Mouse (Mus musculus): ENCODE data around the gene Rpl36.

Rpl36 gene

GRCm38 (mm10) chr17:56613236-56613844 is at the start of gene Rpl36:
Gene Rpl36 (plus strand): TSS chr17:56613416.
- DNase-seq: peak; percentile 97

- DNase-seq: no peak
Observed at GRCm38 (mm10) chr17:56566293-56566692, 46.9 kb upstream of the Rpl36 start.

GRCm38 (mm10) chr17:56566918-56567317 is 46.3 kb upstream of the Rpl36 start:
- DNase-seq: no peak

GRCm38 (mm10) chr17:56567370-56567769 is 45.8 kb upstream of the Rpl36 start:
- DNase-seq: no peak

GRCm38 (mm10) chr17:56570287-56570686 is 42.9 kb upstream of the Rpl36 start:
- no peak for DNase-seq

- peak; percentile 57 to 58 for DNase-seq
Observed at GRCm38 (mm10) chr17:56572154-56572553, 41.1 kb upstream of the Rpl36 start.

GRCm38 (mm10) chr17:56572939-56573338 is 40.3 kb upstream of the Rpl36 start:
- no peak for DNase-seq

GRCm38 (mm10) chr17:56583071-56583470 is 30.1 kb upstream of the Rpl36 start:
- no peak for DNase-seq

GRCm38 (mm10) chr17:56583611-56584256 is 29.5 kb upstream of the Rpl36 start:
- no peak for DNase-seq

- DNase-seq: peak; percentile 97 to 99
Observed at GRCm38 (mm10) chr17:56584257-56585130, 28.7 kb upstream of the Rpl36 start, which contains the start of the genes Safb2 and Safb. Gene Safb2 (minus strand): TSS chr17:56584585. Gene Safb (plus strand): TSS chr17:56584825.

GRCm38 (mm10) chr17:56585171-56585821 is 27.9 kb upstream of the Rpl36 start:
- DNase-seq: peak; percentile 43 to 71

- no peak for DNase-seq
Observed at GRCm38 (mm10) chr17:56587773-56588172, 25.4 kb upstream of the Rpl36 start.

- DNase-seq: no peak
Observed at GRCm38 (mm10) chr17:56588921-56589320, 24.3 kb upstream of the Rpl36 start.

GRCm38 (mm10) chr17:56592553-56592952 is 20.7 kb upstream of the Rpl36 start:
- no peak for DNase-seq

- no peak for DNase-seq
Observed at GRCm38 (mm10) chr17:56593527-56594271, 19.5 kb upstream of the Rpl36 start.

GRCm38 (mm10) chr17:56603186-56604069 is 9.8 kb upstream of the Rpl36 start:
- no peak for DNase-seq

- DNase-seq: no peak
Observed at GRCm38 (mm10) chr17:56604070-56604380, 9.2 kb upstream of the Rpl36 start.

GRCm38 (mm10) chr17:56604422-56604821 is 8.8 kb upstream of the Rpl36 start:
- DNase-seq: no peak

- no peak for DNase-seq
Observed at GRCm38 (mm10) chr17:56605431-56605830, 7.8 kb upstream of the Rpl36 start.

GRCm38 (mm10) chr17:56607521-56608062 is 5.6 kb upstream of the Rpl36 start:
- DNase-seq: no peak

GRCm38 (mm10) chr17:56608699-56609098 is 4.5 kb upstream of the Rpl36 start:
- DNase-seq: no peak
